Mouse (Mus musculus): Measurements from ENCODE around the gene Lrrc2.

DNA sequence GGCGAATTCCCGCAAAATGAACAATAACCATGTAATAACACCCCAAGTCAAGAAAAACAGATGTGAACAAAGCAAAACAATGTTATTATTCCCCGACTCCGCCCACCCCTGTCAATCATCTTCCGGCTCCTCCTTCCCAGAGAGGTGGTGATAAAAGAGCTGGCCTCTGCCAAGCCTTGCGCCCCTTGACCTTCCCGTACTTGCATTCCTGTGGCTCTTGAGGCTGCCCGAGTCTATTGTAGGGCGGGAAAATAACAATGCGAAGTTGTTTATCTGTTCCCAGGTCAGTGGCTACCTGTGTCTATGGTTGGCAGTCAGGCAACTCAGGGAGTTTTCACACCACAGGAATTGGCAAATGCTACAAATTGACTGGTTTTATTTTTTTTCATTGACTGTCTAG lies 48.5 kb downstream of the Lrrc2 start:
- no peak for TF ChIP-seq POLR2A (IDR thresholded peaks at IDR 0.05; ENCODE audit: control insufficient read depth, low read depth, low read length)
- no peak for TF ChIP-seq CTCF (IDR thresholded peaks at IDR 0.05; ENCODE audit: control insufficient read depth, insufficient read depth, insufficient replicate concordance, low read depth, low read length)
